Comparison of ENCODE assay signal across 12 mouse cellular contexts in genomic region chr10:68043973-68044372, GRCm38 (mm10).
DNase-seq lines count a peak whose midpoint lies in the region; ATAC-seq and TF ChIP-seq lines count a peak whose summit lies in the region.
"Had no signal": no experiment of that assay in that cellular context is flagged by ENCODE, and none has a peak within 500 bp of the region (broad histone marks: within the 10 kb centered on the region; RNA-seq: fewer than 3 reads in every experiment).

No protein-coding gene starts in this region.

- no peaks in the 10 kb centered on the region for H3K9me3 ChIP-seq in hindbrain, embryonic 11.5 days (ENCODE audit: control insufficient read depth, low read length)
- no peaks in the 10 kb centered on the region for H3K9me3 ChIP-seq in hindbrain, postnatal 0 days (ENCODE audit: low read length)
- no peaks in the 10 kb centered on the region for H3K9me3 ChIP-seq in embryonic facial prominence, embryonic 10.5 days
- H3K9me3 ChIP-seq: heart, embryonic 15.5 days had no signal

- H3K4me1 ChIP-seq in hindbrain, embryonic 11.5 days (replicated peaks; ENCODE audit: control insufficient read depth, insufficient read depth, low read length) = no peaks in the 10 kb centered on the region
- no peaks in the 10 kb centered on the region for H3K4me1 ChIP-seq in hindbrain, postnatal 0 days (ENCODE audit: insufficient read depth, low read length)
- peaks cover 7% of the 10 kb centered on the region for H3K4me1 ChIP-seq in embryonic facial prominence, embryonic 10.5 days
- H3K4me1 ChIP-seq: heart, embryonic 15.5 days had no signal

- no peak overlapping the region for H3K4me2 ChIP-seq in hindbrain, embryonic 11.5 days (replicated peaks; ENCODE audit: low read depth, low read length)
- no peak overlapping the region for H3K4me2 ChIP-seq in hindbrain, postnatal 0 days (ENCODE audit: low read depth, low read length)
- H3K4me2 ChIP-seq: heart, embryonic 15.5 days had no signal

- no peaks in the 10 kb centered on the region for H3K27me3 ChIP-seq in hindbrain, embryonic 11.5 days (ENCODE audit: control insufficient read depth, insufficient read depth, low read length)
- no peaks in the 10 kb centered on the region for H3K27me3 ChIP-seq in hindbrain, postnatal 0 days (ENCODE audit: insufficient read depth, low read length)
- no peaks in the 10 kb centered on the region for H3K27me3 ChIP-seq in embryonic facial prominence, embryonic 10.5 days (replicated peaks; ENCODE audit: low read depth, poor library complexity, severe bottlenecking)
- H3K27me3 ChIP-seq: heart, embryonic 15.5 days had no signal

- no peak overlapping the region for H3K9ac ChIP-seq in hindbrain, embryonic 11.5 days (ENCODE audit: low read depth, low read length)
- no peak overlapping the region for H3K9ac ChIP-seq in hindbrain, postnatal 0 days (replicated peaks; ENCODE audit: low read length)
- H3K9ac ChIP-seq: heart, embryonic 15.5 days; liver, embryonic 14.5 days had no signal

- peak; percentile 62; the same call in 1 of the 2 replicates for ATAC-seq in hindbrain, embryonic 11.5 days (ENCODE audit: low FRiP score)
- ATAC-seq in hindbrain, postnatal 0 days = no peak

- 29% methylated on average over 6 of the region's 6 CpGs for WGBS in hindbrain, embryonic 11.5 days
- WGBS in hindbrain, postnatal 0 days = 26% methylated on average over 6 of the region's 6 CpGs
- 32% methylated on average over 6 of the region's 6 CpGs for WGBS in embryonic facial prominence, embryonic 10.5 days

- TF ChIP-seq CTCF in hindbrain, postnatal 0 days (IDR thresholded peaks at IDR 0.05; ENCODE audit: low read depth) = no peak

- no peak overlapping the region for H3K27ac ChIP-seq in hindbrain, embryonic 11.5 days (ENCODE audit: low read depth, low read length)
- no peak overlapping the region for H3K27ac ChIP-seq in hindbrain, postnatal 0 days
- peak overlapping the region; percentile 30; the same call in 1 of the 2 replicates for H3K27ac ChIP-seq in embryonic facial prominence, embryonic 10.5 days (replicated peaks)
- H3K27ac ChIP-seq: heart, embryonic 15.5 days; liver, embryonic 14.5 days had no signal

- H3K36me3 ChIP-seq in hindbrain, embryonic 11.5 days (ENCODE audit: control insufficient read depth, insufficient read depth, low read length) = no peaks in the 10 kb centered on the region
- no peaks in the 10 kb centered on the region for H3K36me3 ChIP-seq in hindbrain, postnatal 0 days (ENCODE audit: insufficient read depth, low read length)
- H3K36me3 ChIP-seq in embryonic facial prominence, embryonic 10.5 days (replicated peaks) = peaks cover 23% of the 10 kb centered on the region

- no peak overlapping the region for H3K4me3 ChIP-seq in hindbrain, embryonic 11.5 days (ENCODE audit: low read depth, low read length)
- no peak overlapping the region for H3K4me3 ChIP-seq in hindbrain, postnatal 0 days (ENCODE audit: low read length)
- no peak overlapping the region for H3K4me3 ChIP-seq in embryonic facial prominence, embryonic 10.5 days
- H3K4me3 ChIP-seq: heart, embryonic 15.5 days had no signal

- peak; percentile 69 for DNase-seq in hindbrain, embryonic 11.5 days (ENCODE audit: low spot score)
- DNase-seq in hindbrain, postnatal 0 days (ENCODE audit: low spot score) = no peak
- peak; percentile 20 for DNase-seq in thymus, postnatal 14 days
- no peak for DNase-seq in thymus, postnatal 25 days
- peak; percentile 27 for DNase-seq in embryonic facial prominence, embryonic 10.5 days (ENCODE audit: low spot score)
- no peak for DNase-seq in layer of hippocampus, adult 18-20 months (ENCODE audit: low spot score in 2 of 2)
- DNase-seq in layer of hippocampus, postnatal 14 days (ENCODE audit: low spot score in 2 of 2) = no peak
- DNase-seq in adrenal gland, adult 8-10 months = no peak
- DNase-seq: cerebellum, adult 11 months; kidney, adult 11 months had no signal

Comparison
In these comparisons a context has a peak if more than half of its experiments do, and no peak if none do; other contexts are left out.
1. DNase-seq: peak in hindbrain, embryonic 11.5 days (single experiment), thymus, postnatal 14 days (single experiment) and embryonic facial prominence, embryonic 10.5 days (single experiment); none in hindbrain, postnatal 0 days (single experiment), thymus, postnatal 25 days (single experiment), layer of hippocampus, adult 18-20 months (0 of 2), layer of hippocampus, postnatal 14 days (0 of 2) and adrenal gland, adult 8-10 months (single experiment).